Mouse (Mus musculus) intestine, embryonic 14.5 days (tissue): ENCODE data around the gene Kcnj12. TPM values are rescaled to one million over a fixed set of nuclear protein-coding genes. Genes with fewer than 3 reads are reported as not detected.

ENCODE experiments used
- ATAC-seq: fragments of 200-750 bp; cut with Nextera tagmentation; replicated peaks from 2 replicates; pipeline ENCODE4 v1.8.0; 2017; ENCODE audit warnings: low read depth, moderate number of reproducible peaks, moderate TSS enrichment, moderate library complexity; ENCODE audit not compliant: low FRiP score, low TSS enrichment
- DNase-seq: peaks from one replicate; pipeline ENCODE4 v3.0.0-alpha.2; 2018; ENCODE audit warnings: low spot score
- H3K27ac ChIP-seq: fragments of 300-500 bp; sonication (generic); 2 replicates; pipeline ENCODE4 v1.5.1; 2014; ENCODE audit warnings: low read depth, mild to moderate bottlenecking, control low read depth
- H3K27me3 ChIP-seq: fragments of 300-500 bp; sonication (generic); replicated peaks from 2 replicates; pipeline ENCODE4 v1.6.1; 2014; ENCODE audit warnings: low read length, control low read depth; ENCODE audit not compliant: control insufficient read depth, insufficient read depth
- H3K36me3 ChIP-seq: fragments of 300-500 bp; sonication (generic); 2 replicates; pipeline ENCODE4 v1.6.1; 2014; ENCODE audit warnings: low read length, control low read depth; ENCODE audit not compliant: control insufficient read depth, insufficient read depth
- H3K4me1 ChIP-seq: fragments of 300-500 bp; sonication (generic); replicated peaks from 2 replicates; pipeline ENCODE4 v1.6.1; 2014; ENCODE audit warnings: low read length, control low read depth, mixed read lengths; ENCODE audit not compliant: control insufficient read depth, insufficient read depth
- H3K4me2 ChIP-seq: fragments of 300-500 bp; sonication (generic); 2 replicates; pipeline ENCODE4 v1.6.1; 2014; ENCODE audit warnings: low read length
- H3K4me3 ChIP-seq: fragments of 300-500 bp; sonication (generic); 2 replicates; pipeline ENCODE4 v1.5.1; 2014; ENCODE audit warnings: low read depth, low read length, control low read depth, mixed read lengths
- H3K9ac ChIP-seq: fragments of 300-500 bp; sonication (generic); 2 replicates; pipeline ENCODE4 v1.6.1; 2014; ENCODE audit warnings: mild to moderate bottlenecking, low read length
- H3K9me3 ChIP-seq: fragments of 300-500 bp; sonication (generic); 2 replicates; pipeline ENCODE4 v1.6.1; 2016; ENCODE audit warnings: low read length, control low read depth; ENCODE audit not compliant: control insufficient read depth
- WGBS: fragments of 180-500 bp; shearing (Covaris S2); extraction: QIAGEN DNeasy Blood & Tissue Kit; methylation state at CpG from one replicate; pipeline ENCODE4 v1.1.7; 2014; 5-methylcytosine and 5-hydroxymethylcytosine counted together
- polyA plus RNA-seq: library from polyadenylated mRNA; unstranded; fragments of >200 nt; fragmentation: Nextera tagmentation; extraction: Ambion mirVana; gene quantifications from 2 replicates; pipeline ENCODE4 v1.2.1, GENCODE M21; 2014

The Kcnj12 gene
- polyA plus RNA-seq: 1.8 and 1.9 TPM in 2 replicates

- Histone ChIP-seq H3K4me3 (peak within 1 kb of the TSS; percentile 50), H3K27ac (no peak within 1 kb of the TSS), H3K4me2 (peak within 1 kb of the TSS; percentile 96), H3K9ac (0 out of 2 replicates have a peak within 1 kb of the TSS, but pooled peaks have one; percentile 27), H3K36me3 (no peaks in the 10 kb centered on the region), H3K4me1 (0 out of 2 replicates have a peak, but pooled peaks cover 4% of the 10 kb centered on the region), H3K9me3 (no peaks in the 10 kb centered on the region), H3K27me3 (peaks cover 65% of the 10 kb centered on the region)
- ATAC-seq (no peak), DNase-seq (no peak)
- under 1% methylated on average over 77 of the region's 81 CpGs for WGBS
These were observed at the start of gene Kcnj12 for GRCm38 (mm10) chr11:61022550-61023391. Gene Kcnj12, plus strand, starts transcription at chr11:61022564.

GRCm38 (mm10) chr11:60975097-60975496 lies 47.3 kb upstream of the Kcnj12 start:
- WGBS: 70% methylated on average over 11 of the region's 11 CpGs
- ATAC-seq (no peak), DNase-seq (no peak)
- H3K27me3 ChIP-seq: no peaks in the 10 kb centered on the region
- H3K27ac ChIP-seq: no peak overlapping the region
- H3K36me3 ChIP-seq: no peaks in the 10 kb centered on the region
- H3K9me3 ChIP-seq: no peaks in the 10 kb centered on the region
- H3K9ac ChIP-seq: no peak overlapping the region
- H3K4me3 ChIP-seq: no peak overlapping the region
- H3K4me1 ChIP-seq: no peaks in the 10 kb centered on the region
- no peak overlapping the region for H3K4me2 ChIP-seq

- no peaks in the 10 kb centered on the region for H3K4me1 ChIP-seq
- no peaks in the 10 kb centered on the region for H3K9me3 ChIP-seq
- H3K27ac ChIP-seq: no peak overlapping the region
- no peak for ATAC-seq
- no peak overlapping the region for H3K4me2 ChIP-seq
- H3K36me3 ChIP-seq: no peaks in the 10 kb centered on the region
- no peak for DNase-seq
- no peak overlapping the region for H3K9ac ChIP-seq
- H3K27me3 ChIP-seq: no peaks in the 10 kb centered on the region
- no peak overlapping the region for H3K4me3 ChIP-seq
- WGBS: 78% methylated on average over 2 of the region's 2 CpGs
These were observed 46.1 kb upstream of the Kcnj12 start for GRCm38 (mm10) chr11:60976234-60976633.

- WGBS: 30% methylated on average over 8 of the region's 8 CpGs
These were observed 45.6 kb upstream of the Kcnj12 start for GRCm38 (mm10) chr11:60976742-60977141.

GRCm38 (mm10) chr11:60977153-60977552 lies 45.2 kb upstream of the Kcnj12 start:
- no peak overlapping the region for H3K27ac ChIP-seq
- DNase-seq (no peak), ATAC-seq (no peak)
- no peak overlapping the region for H3K4me3 ChIP-seq
- no peak overlapping the region for H3K4me2 ChIP-seq
- H3K9me3 ChIP-seq: no peaks in the 10 kb centered on the region
- WGBS: 65% methylated on average over 3 of the region's 3 CpGs
- H3K9ac ChIP-seq: no peak overlapping the region
- H3K27me3 ChIP-seq: no peaks in the 10 kb centered on the region
- H3K36me3 ChIP-seq: no peaks in the 10 kb centered on the region
- no peaks in the 10 kb centered on the region for H3K4me1 ChIP-seq

More at GRCm38 (mm10) chr11:60976742-60977141, 45.6 kb upstream of the Kcnj12 start:
- H3K4me3 ChIP-seq: no peak overlapping the region
- no peak overlapping the region for H3K27ac ChIP-seq
- no peaks in the 10 kb centered on the region for H3K36me3 ChIP-seq
- peak; percentile 56 for DNase-seq
- no peaks in the 10 kb centered on the region for H3K4me1 ChIP-seq
- no peak overlapping the region for H3K4me2 ChIP-seq
- H3K9ac ChIP-seq: no peak overlapping the region
- no peaks in the 10 kb centered on the region for H3K9me3 ChIP-seq
- no peaks in the 10 kb centered on the region for H3K27me3 ChIP-seq
- 0 out of 2 replicates have a peak, but pooled peaks have one; percentile 53 for ATAC-seq

GRCm38 (mm10) chr11:60978658-60979057 lies 43.7 kb upstream of the Kcnj12 start:
- ATAC-seq (no peak), DNase-seq (no peak)
- H3K4me2 ChIP-seq: no peak overlapping the region
- H3K9me3 ChIP-seq: no peaks in the 10 kb centered on the region
- H3K9ac ChIP-seq: no peak overlapping the region
- H3K36me3 ChIP-seq: no peaks in the 10 kb centered on the region
- no peaks in the 10 kb centered on the region for H3K27me3 ChIP-seq
- H3K4me3 ChIP-seq: no peak overlapping the region
- H3K4me1 ChIP-seq: no peaks in the 10 kb centered on the region
- 70% methylated on average over 2 of the region's 2 CpGs for WGBS
- no peak overlapping the region for H3K27ac ChIP-seq

- Histone ChIP-seq H3K27me3 (no peaks in the 10 kb centered on the region), H3K27ac (no peak overlapping the region), H3K4me3 (no peak overlapping the region), H3K9me3 (no peaks in the 10 kb centered on the region), H3K4me2 (no peak overlapping the region), H3K4me1 (no peaks in the 10 kb centered on the region), H3K36me3 (no peaks in the 10 kb centered on the region), H3K9ac (no peak overlapping the region)
- no peak for ATAC-seq
- no peak for DNase-seq
- WGBS: 82% methylated on average over 5 of the region's 5 CpGs
These were observed 42.6 kb upstream of the Kcnj12 start for GRCm38 (mm10) chr11:60979788-60980187.

GRCm38 (mm10) chr11:60981693-60982486 lies 40.5 kb upstream of the Kcnj12 start:
- H3K9ac ChIP-seq: no peak overlapping the region
- H3K9me3 ChIP-seq: no peaks in the 10 kb centered on the region
- no peak for DNase-seq
- H3K36me3 ChIP-seq: no peaks in the 10 kb centered on the region
- no peak overlapping the region for H3K4me3 ChIP-seq
- ATAC-seq: peak; percentile 47; the same call in 1 of the 2 replicates
- H3K27me3 ChIP-seq: no peaks in the 10 kb centered on the region
- WGBS: 69% methylated on average over 14 of the region's 14 CpGs
- no peaks in the 10 kb centered on the region for H3K4me1 ChIP-seq
- no peak overlapping the region for H3K27ac ChIP-seq
- no peak overlapping the region for H3K4me2 ChIP-seq
